Mouse (Mus musculus): ENCODE results near the gene Pjvk.

DNA sequence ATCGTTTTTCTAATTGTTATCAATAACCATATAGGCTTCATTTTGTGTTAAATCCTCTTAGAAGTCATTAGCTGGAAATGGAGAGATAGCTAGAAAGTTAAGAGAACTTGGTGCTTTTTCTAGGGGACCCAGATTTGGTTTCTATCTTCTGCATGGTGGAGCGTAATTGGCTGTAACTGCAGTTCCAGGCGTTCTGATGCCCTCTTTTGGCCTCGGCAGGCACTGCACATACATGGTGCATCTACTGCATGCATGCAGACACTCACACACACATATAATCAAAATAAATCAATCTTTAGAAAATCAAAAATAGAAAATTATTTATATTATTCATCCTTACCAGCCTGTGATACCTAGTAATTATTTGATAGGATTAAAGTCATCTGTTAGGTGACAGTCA lies 4.8 kb downstream of the Pjvk start:
- TF ChIP-seq CTCF (IDR thresholded peaks at IDR 0.05; ENCODE audit: extremely low read depth, insufficient read depth, insufficient read length, insufficient replicate concordance): no peak
- no peak for TF ChIP-seq POLR2A (IDR thresholded peaks at IDR 0.05; ENCODE audit: low read depth, low read length)
